Mouse (Mus musculus) hindbrain, embryonic 15.5 days (tissue): Measurements from ENCODE around the gene Armc7. TPM values are rescaled to one million over a fixed set of nuclear protein-coding genes. Genes with fewer than 3 reads are reported as not detected.
"Not testable (repeated sequence)": the region's sequence is repeated elsewhere in the genome, so short reads cannot be mapped to it uniquely, and the experiment has no call there.

Experiments
- ATAC-seq: fragments of 200-750 bp; cut with Nextera tagmentation; 2 replicates; pipeline ENCODE4 v1.8.0; 2017; ENCODE audit warnings: low read depth, moderate number of reproducible peaks, moderate TSS enrichment; ENCODE audit not compliant: low FRiP score
- H3K27ac ChIP-seq: fragments of 300-500 bp; sonication (generic); replicated peaks from 2 replicates; pipeline ENCODE4 v1.5.1; 2015; ENCODE audit warnings: mild to moderate bottlenecking, inconsistent platforms
- H3K27me3 ChIP-seq: fragments of 300-500 bp; sonication (generic); 2 replicates; pipeline ENCODE4 v1.6.1; 2015; ENCODE audit warnings: control low read depth, inconsistent platforms
- H3K36me3 ChIP-seq: fragments of 300-500 bp; sonication (generic); 2 replicates; pipeline ENCODE4 v1.6.1; 2015; ENCODE audit warnings: control low read depth, inconsistent platforms
- H3K4me1 ChIP-seq: fragments of 300-500 bp; sonication (generic); replicated peaks from 2 replicates; pipeline ENCODE4 v1.6.1; 2015; ENCODE audit warnings: control low read depth, inconsistent platforms
- H3K4me2 ChIP-seq: fragments of 300-500 bp; sonication (generic); 2 replicates; pipeline ENCODE4 v1.6.1; 2015; ENCODE audit warnings: moderate library complexity, mild to moderate bottlenecking, inconsistent platforms
- H3K4me3 ChIP-seq: fragments of 300-500 bp; sonication (generic); 2 replicates; pipeline ENCODE4 v1.5.1; 2015; ENCODE audit warnings: mild to moderate bottlenecking, inconsistent platforms
- H3K9ac ChIP-seq: fragments of 300-500 bp; sonication (generic); 2 replicates; pipeline ENCODE4 v1.6.1; 2015; ENCODE audit warnings: inconsistent platforms
- H3K9me3 ChIP-seq: fragments of 300-500 bp; sonication (generic); 2 replicates; pipeline ENCODE4 v1.6.1; 2016; ENCODE audit warnings: control low read depth, inconsistent platforms
- WGBS: fragments of 180-500 bp; shearing (Covaris S2); methylation state at CpG from one replicate; pipeline ENCODE4 v1.1.7; 2015; 5-methylcytosine and 5-hydroxymethylcytosine counted together
- polyA plus RNA-seq: library from polyadenylated mRNA; unstranded; fragments of >200 nt; fragmentation: Nextera tagmentation; extraction: Ambion mirVana; gene quantifications from 2 replicates; pipeline ENCODE4 v1.2.1, GENCODE M21; 2015

Gene Armc7
- polyA plus RNA-seq, 1 experiment from 2014 or later, result 18.2 TPM

- 94% methylated on average over 3 of the region's 3 CpGs for WGBS
- Histone ChIP-seq H3K27ac (no peak overlapping the region), H3K4me3 (no peak overlapping the region), H3K4me1 (no peaks in the 10 kb centered on the region), H3K36me3 (peaks cover 16% of the 10 kb centered on the region), H3K27me3 (no peaks in the 10 kb centered on the region), H3K9ac (no peak overlapping the region), H3K9me3 (no peaks in the 10 kb centered on the region), H3K4me2 (no peak overlapping the region)
- ATAC-seq, result no peak
These were observed 44.1 kb downstream of the Armc7 start for GRCm38 (mm10) chr11:115519581-115519980.

GRCm38 (mm10) chr11:115520218-115520617 is 44.8 kb downstream of the Armc7 start:
- no peaks in the 10 kb centered on the region for H3K27me3 ChIP-seq
- no peak overlapping the region for H3K4me2 ChIP-seq
- H3K4me3 ChIP-seq, result no peak overlapping the region
- H3K9ac ChIP-seq, result no peak overlapping the region
- no peak for ATAC-seq
- H3K4me1 ChIP-seq, result no peaks in the 10 kb centered on the region
- no peak overlapping the region for H3K27ac ChIP-seq
- no peaks in the 10 kb centered on the region for H3K9me3 ChIP-seq
- peaks cover 23% of the 10 kb centered on the region for H3K36me3 ChIP-seq
- 59% methylated on average over 2 of the region's 2 CpGs for WGBS

GRCm38 (mm10) chr11:115521080-115521479 is 45.6 kb downstream of the Armc7 start:
- peaks cover 30% of the 10 kb centered on the region for H3K36me3 ChIP-seq
- H3K9ac ChIP-seq, result no peak overlapping the region
- no peak overlapping the region for H3K4me3 ChIP-seq
- WGBS, result 87% methylated on average over 4 of the region's 4 CpGs
- no peak overlapping the region for H3K27ac ChIP-seq
- H3K9me3 ChIP-seq, result no peaks in the 10 kb centered on the region
- no peaks in the 10 kb centered on the region for H3K4me1 ChIP-seq
- no peaks in the 10 kb centered on the region for H3K27me3 ChIP-seq
- H3K4me2 ChIP-seq, result no peak overlapping the region
- ATAC-seq, result no peak

- Histone ChIP-seq H3K4me3 (no peak overlapping the region), H3K9me3 (no peaks in the 10 kb centered on the region), H3K9ac (no peak overlapping the region), H3K4me1 (no peaks in the 10 kb centered on the region), H3K4me2 (no peak overlapping the region), H3K36me3 (peaks cover 42% of the 10 kb centered on the region), H3K27ac (no peak overlapping the region), H3K27me3 (no peaks in the 10 kb centered on the region)
- WGBS, result 87% methylated on average over 2 of the region's 2 CpGs
- ATAC-seq, result no peak
These were observed 46.8 kb downstream of the Armc7 start for GRCm38 (mm10) chr11:115522238-115522637.

GRCm38 (mm10) chr11:115522703-115523102 is 47.2 kb downstream of the Armc7 start:
- peaks cover 46% of the 10 kb centered on the region for H3K36me3 ChIP-seq
- H3K4me3 ChIP-seq, result no peak overlapping the region
- no peaks in the 10 kb centered on the region for H3K9me3 ChIP-seq
- no peak overlapping the region for H3K9ac ChIP-seq
- H3K27ac ChIP-seq, result no peak overlapping the region
- WGBS, result 68% methylated on average over 2 of the region's 2 CpGs
- H3K4me2 ChIP-seq, result no peak overlapping the region
- H3K4me1 ChIP-seq, result no peaks in the 10 kb centered on the region
- H3K27me3 ChIP-seq, result no peaks in the 10 kb centered on the region
- no peak for ATAC-seq

- whole genome bisulfite sequencing, result 84% methylated on average over 3 of the region's 3 CpGs
- not testable (repeated sequence) for H3K4me2 ChIP-seq, H3K4me1 ChIP-seq, H3K9ac ChIP-seq, H3K9me3 ChIP-seq, H3K27me3 ChIP-seq, ATAC-seq, H3K27ac ChIP-seq, H3K4me3 ChIP-seq
- H3K36me3 ChIP-seq, result peaks cover 69% of the 10 kb centered on the region
These were observed 51.0 kb downstream of the Armc7 start for GRCm38 (mm10) chr11:115526446-115526845.

- peaks cover 34% of the 10 kb centered on the region for H3K36me3 ChIP-seq
- no peaks in the 10 kb centered on the region for H3K9me3 ChIP-seq
- H3K27ac ChIP-seq, result peak overlapping the region; percentile 99
- WGBS, result 9% methylated on average over 11 of the region's 11 CpGs
- H3K27me3 ChIP-seq, result no peaks in the 10 kb centered on the region
- peak overlapping the region; percentile 87 for H3K9ac ChIP-seq
- H3K4me3 ChIP-seq, result peak overlapping the region; percentile 90
- peak overlapping the region; percentile 81 for H3K4me2 ChIP-seq
- no peak for ATAC-seq
- peaks cover 33% of the 10 kb centered on the region for H3K4me1 ChIP-seq
These were observed 59.4 kb downstream of the Armc7 start for GRCm38 (mm10) chr11:115534759-115535371.

GRCm38 (mm10) chr11:115535401-115536037 is 60.1 kb downstream of the Armc7 start:
- WGBS, result under 1% methylated on average over 49 of the region's 84 CpGs
- no peaks in the 10 kb centered on the region for H3K27me3 ChIP-seq
- H3K4me3 ChIP-seq, result peak overlapping the region; percentile 90
- H3K27ac ChIP-seq, result peak overlapping the region; percentile 99
- peaks cover 28% of the 10 kb centered on the region for H3K36me3 ChIP-seq
- peak; percentile 85 for ATAC-seq
- peaks cover 33% of the 10 kb centered on the region for H3K4me1 ChIP-seq
- peak overlapping the region; percentile 81 for H3K4me2 ChIP-seq
- H3K9me3 ChIP-seq, result no peaks in the 10 kb centered on the region
- H3K9ac ChIP-seq, result peak overlapping the region; percentile 87

GRCm38 (mm10) chr11:115536038-115536681 is 60.7 kb downstream of the Armc7 start, which contains the start of gene Sumo2:
Gene Sumo2 (minus strand): TSS chr11:115536276.
- peak; percentile 90 for ATAC-seq
- WGBS, result under 1% methylated on average over 49 of the region's 70 CpGs
- H3K4me2 ChIP-seq, result peak within 1 kb of the TSS; percentile 81
- H3K27ac ChIP-seq, result peak within 1 kb of the TSS; percentile 99
- peak within 1 kb of the TSS; percentile 87 for H3K9ac ChIP-seq
- H3K27me3 ChIP-seq, result no peaks in the 10 kb centered on the region
- peaks cover 33% of the 10 kb centered on the region for H3K4me1 ChIP-seq
- peak within 1 kb of the TSS; percentile 90 for H3K4me3 ChIP-seq
- peaks cover 26% of the 10 kb centered on the region for H3K36me3 ChIP-seq
- no peaks in the 10 kb centered on the region for H3K9me3 ChIP-seq

- H3K9ac ChIP-seq, result peak overlapping the region; percentile 24; the same call in 1 of the 2 replicates
- H3K27ac ChIP-seq, result peak overlapping the region; percentile 99
- H3K4me2 ChIP-seq, result peak overlapping the region; percentile 81
- no peak for ATAC-seq
- WGBS, result 78% methylated on average over 10 of the region's 10 CpGs
- peaks cover 18% of the 10 kb centered on the region for H3K36me3 ChIP-seq
- no peaks in the 10 kb centered on the region for H3K9me3 ChIP-seq
- H3K27me3 ChIP-seq, result no peaks in the 10 kb centered on the region
- peak overlapping the region; percentile 90 for H3K4me3 ChIP-seq
- peaks cover 30% of the 10 kb centered on the region for H3K4me1 ChIP-seq
These were observed 61.5 kb downstream of the Armc7 start for GRCm38 (mm10) chr11:115536856-115537568.

- Histone ChIP-seq H3K36me3 (peaks cover 8% of the 10 kb centered on the region), H3K27ac (no peak overlapping the region), H3K9me3 (no peaks in the 10 kb centered on the region), H3K4me2 (no peak overlapping the region), H3K4me1 (peaks cover 26% of the 10 kb centered on the region), H3K27me3 (no peaks in the 10 kb centered on the region), H3K9ac (no peak overlapping the region), H3K4me3 (no peak overlapping the region)
- WGBS, result 59% methylated on average over 2 of the region's 2 CpGs
- no peak for ATAC-seq
These were observed 62.6 kb downstream of the Armc7 start for GRCm38 (mm10) chr11:115538045-115538444.
